Mouse (Mus musculus) right cerebral cortex, postnatal 10 days (tissue): Measurements from ENCODE around the gene Ric8b.

Source experiments
- DNase-seq, 2 experiments: peaks; one replicate each; pipeline ENCODE4 v3.0.0; 2021; ENCODE audit warnings: low spot score in 2 of 2

Ric8b gene

DNA sequence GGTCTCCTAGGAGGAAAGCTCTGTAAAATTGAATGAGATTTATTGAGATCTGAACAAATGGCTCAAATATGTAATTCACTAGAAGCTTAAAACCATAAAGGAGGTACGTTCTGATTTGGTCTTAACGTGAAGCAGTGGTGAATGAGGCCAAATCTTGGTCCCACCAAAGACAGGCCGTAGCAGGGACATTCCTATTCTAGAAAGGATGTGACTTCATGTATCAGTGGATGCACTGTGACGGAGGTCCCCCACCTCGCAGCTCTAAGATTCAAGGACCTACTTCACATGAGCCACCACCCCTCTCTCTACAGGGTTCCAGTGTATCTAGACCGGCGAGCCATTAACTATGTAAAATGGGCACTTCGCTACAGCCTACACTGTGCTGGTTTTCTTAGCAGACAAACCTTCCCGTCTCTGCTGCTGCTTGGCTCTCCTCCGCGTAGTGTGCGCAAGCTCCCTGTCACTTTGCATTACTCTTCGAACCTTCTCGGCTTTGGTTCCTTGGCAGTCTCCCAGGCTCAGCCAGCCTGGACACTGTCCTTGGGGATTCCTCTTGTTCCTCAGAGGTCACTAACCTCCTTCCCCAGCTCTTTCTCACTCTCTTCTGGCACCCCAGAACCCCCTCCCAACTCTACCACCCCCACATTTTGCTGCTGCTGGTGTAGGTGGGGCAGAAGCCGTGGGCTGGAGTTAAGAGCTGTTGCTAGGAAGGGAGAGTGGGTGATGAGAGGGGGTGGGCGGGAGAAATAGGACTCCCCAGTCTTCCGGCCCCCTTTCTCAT is 8.2 kb upstream of the Ric8b start:
- DNase-seq = peak; percentile 63 to 66

- DNase-seq = no peak
Measured at GRCm38 (mm10) chr10:84910194-84910593, 7.2 kb upstream of the Ric8b start.

DNA sequence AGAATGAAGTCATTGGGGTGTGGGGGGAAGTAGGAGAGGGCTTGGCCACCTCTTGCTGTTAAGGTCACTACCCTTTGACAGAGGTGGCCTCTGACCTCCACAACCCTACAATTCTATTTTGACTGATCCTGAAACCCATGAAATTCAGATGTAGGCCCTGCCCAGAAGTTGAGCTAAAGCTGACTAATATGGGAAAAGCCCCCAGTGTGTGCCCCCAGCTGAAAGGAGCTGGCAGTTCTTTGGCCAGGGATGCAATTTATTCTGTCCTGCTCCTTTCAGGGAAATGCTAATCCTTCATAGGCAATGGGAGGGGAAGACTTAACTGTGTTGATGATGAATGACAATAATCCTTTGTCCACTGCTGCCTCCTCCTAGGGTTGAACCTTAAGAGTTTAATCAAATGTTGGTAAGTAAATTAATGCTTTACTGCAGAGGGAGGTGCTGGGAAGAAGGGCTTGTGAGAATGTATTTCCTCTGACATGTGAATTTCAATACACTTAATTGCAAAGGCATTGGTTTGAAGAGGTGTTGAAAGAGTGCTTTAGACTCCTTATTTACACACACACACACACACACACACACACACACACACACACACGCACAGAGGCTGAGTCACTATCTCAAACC is 6.5 kb upstream of the Ric8b start:
- no peak for DNase-seq

DNA sequence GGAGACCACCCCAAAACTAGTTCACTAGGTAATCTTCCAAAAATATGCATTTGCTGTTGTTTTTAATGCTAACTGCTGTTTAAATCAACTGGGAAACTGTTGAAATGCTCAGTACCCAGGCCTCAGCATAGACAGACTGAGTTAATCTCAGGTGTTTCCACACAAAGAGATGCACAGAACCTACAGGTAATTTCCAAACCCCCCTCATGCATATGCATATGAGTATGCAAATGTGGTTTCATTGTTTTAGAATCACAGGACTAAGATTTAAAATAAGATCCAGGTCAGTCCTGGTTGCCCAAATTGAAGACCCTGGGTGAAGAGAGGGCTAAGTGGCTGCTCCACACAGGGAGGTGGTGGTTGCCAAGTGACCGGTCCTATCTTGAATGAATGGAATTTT is 4.3 kb upstream of the Ric8b start:
- DNase-seq = no peak

GRCm38 (mm10) chr10:84915476-84915875 is 1.9 kb upstream of the Ric8b start:
- DNase-seq = no peak

- peak; percentile 73 to 81 for DNase-seq
Measured at GRCm38 (mm10) chr10:84917731-84918095, 297 bp downstream of the Ric8b start.

GRCm38 (mm10) chr10:84926336-84926735 is 8.9 kb downstream of the Ric8b start:
- no peak for DNase-seq

DNA sequence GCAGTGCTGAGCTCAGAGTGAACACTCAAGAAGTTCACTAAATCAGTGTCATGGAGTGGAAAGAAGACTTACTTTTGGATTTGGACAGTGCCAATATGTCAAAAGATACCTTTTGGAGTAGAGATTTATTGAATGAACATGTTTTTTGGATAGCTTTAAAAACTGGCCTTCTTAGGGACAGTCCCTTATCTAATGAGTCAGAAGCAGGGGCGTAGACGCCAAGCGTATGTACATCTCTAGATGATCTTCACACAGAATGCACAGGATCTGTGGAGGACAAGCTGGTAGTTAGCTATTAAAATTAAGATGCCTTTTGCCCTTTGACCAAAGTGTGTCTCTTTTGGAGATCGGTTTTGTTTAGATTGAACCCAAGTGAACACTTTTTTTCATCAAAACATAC is 9.5 kb downstream of the Ric8b start:
- DNase-seq = no peak

GRCm38 (mm10) chr10:84928465-84928864 is 11.0 kb downstream of the Ric8b start:
- DNase-seq = no peak

DNA sequence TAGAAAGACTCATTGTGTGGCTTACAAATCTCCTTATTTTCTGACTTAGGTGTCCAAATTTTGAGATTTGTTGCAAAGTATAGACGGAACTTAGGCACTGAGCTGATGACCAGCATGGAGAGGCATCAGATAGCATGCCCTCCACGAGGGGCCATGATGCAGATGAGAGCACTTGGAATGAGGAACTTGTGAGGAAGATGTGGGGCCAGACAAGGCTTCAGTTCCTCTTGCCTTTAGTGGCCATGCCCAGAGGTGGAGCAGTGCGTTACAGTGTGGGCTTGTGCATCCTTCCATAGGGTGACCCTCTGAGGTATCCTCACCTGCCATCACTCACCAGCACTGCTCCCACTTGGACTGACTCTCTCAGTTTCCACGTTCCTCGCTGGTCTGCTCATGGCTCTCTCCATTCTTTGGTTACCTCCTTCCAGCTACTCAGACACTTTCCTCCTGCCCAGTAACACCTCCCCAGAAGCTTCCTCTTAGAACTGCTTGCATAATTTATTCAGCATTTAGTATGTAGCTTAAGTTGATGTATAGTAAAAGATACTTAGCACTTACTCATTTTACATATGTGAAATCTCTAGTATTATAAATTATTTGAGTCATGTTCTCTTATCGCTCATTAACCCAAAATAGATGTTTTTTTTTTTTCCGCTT is 18.3 kb downstream of the Ric8b start:
- DNase-seq = no peak

- no peak for DNase-seq
Measured at GRCm38 (mm10) chr10:84936832-84937515, 19.6 kb downstream of the Ric8b start.

- DNase-seq = no peak
Measured at GRCm38 (mm10) chr10:84938094-84938820, 20.8 kb downstream of the Ric8b start.

DNA sequence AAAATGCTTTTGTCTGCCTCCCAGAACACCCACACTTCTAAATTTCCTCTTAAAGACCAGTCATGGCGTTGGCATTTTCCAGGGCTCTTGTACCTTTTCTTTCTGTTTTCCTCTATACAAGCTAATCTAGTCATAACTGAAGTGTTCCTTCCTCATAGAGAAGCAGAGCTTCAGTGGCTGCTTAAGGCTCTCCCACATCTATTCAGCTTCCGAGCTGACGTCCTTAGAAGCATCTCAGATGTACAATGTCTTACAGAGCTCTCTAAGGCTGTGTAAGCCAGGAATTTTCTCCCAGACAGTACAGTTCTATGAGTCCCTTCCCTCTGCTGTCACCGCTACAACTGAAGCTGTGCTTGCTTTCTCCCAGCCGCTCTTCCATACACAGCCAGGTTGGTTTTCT is 21.5 kb downstream of the Ric8b start:
- no peak for DNase-seq

DNA sequence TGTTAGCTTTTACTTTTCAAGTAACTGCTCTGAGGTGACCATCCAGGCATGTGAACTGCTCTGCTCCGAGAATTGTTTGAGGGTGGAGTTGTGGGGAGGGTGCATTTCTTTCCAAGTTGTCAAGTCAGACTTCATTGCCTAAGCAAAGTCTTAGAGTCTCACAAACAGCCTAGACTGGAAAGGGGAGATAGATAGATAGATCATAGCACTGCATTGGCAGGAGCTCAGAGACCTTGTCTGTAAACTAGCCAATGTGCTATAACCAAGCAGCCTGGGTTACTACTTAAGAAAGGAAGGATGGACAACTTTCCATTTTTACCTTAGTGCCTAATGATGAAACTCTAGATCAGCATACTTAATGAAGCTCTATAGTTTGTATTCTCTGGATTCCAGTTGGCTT is 22.9 kb downstream of the Ric8b start:
- DNase-seq = no peak

GRCm38 (mm10) chr10:84945692-84946091 is 28.3 kb downstream of the Ric8b start:
- no peak for DNase-seq

GRCm38 (mm10) chr10:84948970-84949683 is 31.7 kb downstream of the Ric8b start:
- no peak for DNase-seq

DNA sequence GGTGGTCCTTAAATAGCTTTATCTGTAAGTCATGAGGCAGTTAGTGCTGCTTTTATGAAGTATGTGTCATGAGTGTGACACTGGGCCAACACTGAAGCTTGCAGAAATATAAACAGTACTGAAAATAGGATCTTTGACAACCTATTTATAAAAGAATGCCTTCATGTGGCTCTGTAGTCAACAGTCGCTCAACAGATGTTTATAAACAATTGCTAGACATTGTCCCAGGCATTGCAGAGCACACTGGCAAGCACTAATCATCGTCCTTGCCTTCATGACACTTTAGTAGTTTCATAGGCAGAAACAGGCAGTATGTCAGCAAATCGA is 32.2 kb downstream of the Ric8b start:
- no peak for DNase-seq

DNA sequence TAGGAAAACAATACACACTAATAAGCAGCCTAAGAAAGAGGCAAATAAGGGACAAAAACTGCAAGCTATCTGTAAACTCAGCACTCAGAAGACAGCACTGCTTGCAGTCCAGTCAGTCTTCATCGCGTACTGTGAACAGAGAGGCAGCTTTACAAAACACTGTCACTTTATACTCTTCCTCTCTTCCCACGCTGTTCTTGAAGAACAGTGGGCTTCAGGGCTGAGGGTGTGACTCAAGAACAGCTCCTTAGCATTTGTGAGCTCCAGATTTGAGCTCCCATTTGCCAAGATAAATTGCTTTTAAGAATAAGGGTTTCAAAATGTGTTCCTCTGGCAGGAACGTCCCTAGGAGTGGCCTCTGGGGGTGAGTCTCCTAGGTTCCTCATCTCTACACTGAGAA is 33.0 kb downstream of the Ric8b start:
- DNase-seq = no peak

DNA sequence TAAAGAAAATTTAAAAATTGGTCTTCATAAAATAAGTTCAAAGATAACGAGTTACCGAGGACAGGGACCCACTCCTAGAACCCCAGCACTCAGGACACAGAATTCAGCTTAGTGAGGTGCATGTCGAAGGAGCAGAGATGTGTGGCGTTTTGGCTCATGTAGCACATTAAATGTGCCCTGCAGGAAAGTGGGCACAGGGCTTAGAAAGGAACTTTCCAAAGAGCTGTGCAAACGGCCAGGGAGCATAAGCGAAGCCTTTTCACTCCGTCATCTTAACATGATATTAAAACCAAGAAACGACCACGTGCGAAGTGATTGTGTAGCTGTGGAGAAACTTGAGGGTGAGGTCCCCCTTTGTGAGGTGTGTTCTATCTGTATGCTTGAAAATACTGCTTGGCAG is 36.8 kb downstream of the Ric8b start:
- DNase-seq = no peak

- no peak for DNase-seq
Measured at GRCm38 (mm10) chr10:84956173-84956572, 38.8 kb downstream of the Ric8b start.

DNA sequence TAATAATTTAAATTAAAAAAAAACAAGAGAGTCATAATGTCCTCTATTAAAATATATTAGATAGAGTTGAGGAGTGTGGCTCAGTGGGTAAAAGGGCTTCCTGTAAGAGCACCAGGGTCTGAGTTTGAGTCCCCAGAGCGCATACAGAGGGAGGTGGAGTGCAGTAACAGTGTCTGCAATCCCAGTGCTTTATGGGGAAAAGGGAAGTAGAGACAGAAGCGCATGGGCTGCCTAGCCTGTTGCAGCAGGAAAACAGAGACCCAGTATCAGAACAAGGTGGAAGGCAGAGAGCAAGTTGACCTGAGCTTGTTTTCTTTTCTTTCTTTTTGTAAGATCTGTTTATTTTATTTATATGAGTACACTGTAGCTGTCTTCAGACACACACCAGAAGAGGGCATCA is 41.2 kb downstream of the Ric8b start:
- DNase-seq = no peak
